In the genomic region with DNA sequence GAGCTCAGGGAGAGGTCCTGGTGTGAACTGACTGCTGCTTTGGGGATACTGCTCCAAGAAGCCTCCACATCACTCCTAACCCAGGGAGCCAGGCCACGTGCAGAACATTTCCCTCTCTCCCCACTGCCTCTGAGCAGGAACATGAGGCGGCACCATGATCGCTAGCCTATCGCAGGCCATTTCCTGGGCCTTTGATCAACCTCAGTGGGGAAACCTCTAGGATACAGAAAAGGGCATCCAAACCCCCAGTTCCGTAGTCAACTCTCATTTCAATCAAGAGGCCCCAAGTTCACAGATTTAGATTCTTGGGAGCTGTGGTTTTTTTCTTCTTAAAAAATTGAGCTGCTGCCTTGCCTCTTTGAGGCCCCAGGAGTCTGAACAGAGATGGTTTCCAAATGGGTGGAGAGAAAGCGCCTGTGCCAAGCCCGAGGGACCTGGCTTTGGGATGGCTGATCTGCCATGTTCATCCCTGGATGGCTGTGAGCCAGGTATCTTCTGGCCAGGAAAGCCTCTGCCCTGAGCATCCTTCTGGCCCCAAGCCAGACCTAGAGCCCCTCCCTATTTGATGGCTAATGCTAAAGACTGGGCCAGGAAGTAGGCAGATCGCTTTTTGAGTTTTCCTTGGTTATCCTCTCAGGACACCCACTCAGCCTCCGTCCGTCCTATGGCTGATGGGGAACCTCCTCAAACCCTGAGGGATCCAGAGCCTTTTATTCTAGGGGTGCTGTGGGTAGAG, we compare ENCODE assay signal across 9 mouse cellular contexts. TPM values are rescaled to one million over a fixed set of nuclear protein-coding genes. Genes with fewer than 3 reads are reported as not detected.
DNase-seq lines count a peak whose midpoint lies in the region; ATAC-seq lines count a peak whose summit lies in the region.
"Had no signal": no experiment of that assay in that cellular context is flagged by ENCODE, and none has a peak within 500 bp of the region (broad histone marks: within the 10 kb centered on the region; RNA-seq: fewer than 3 reads in every experiment).

No protein-coding gene starts in this region.

- peak; percentile 40 for ATAC-seq in neural tube, embryonic 11.5 days (ENCODE audit: insufficient read depth, low FRiP score, low TSS enrichment)
- 0 out of 2 replicates have a peak, but pooled peaks have one; percentile 3 for ATAC-seq in embryonic facial prominence, embryonic 12.5 days (ENCODE audit: insufficient number of reproducible peaks, insufficient read depth, low FRiP score, low TSS enrichment)
- peak; percentile 37 for ATAC-seq in hindbrain, embryonic 11.5 days (ENCODE audit: low FRiP score)
- ATAC-seq in neural tube, embryonic 15.5 days (ENCODE audit: low FRiP score): no peak
- ATAC-seq: Patski had no signal

- H3K27me3 ChIP-seq in neural tube, embryonic 11.5 days (ENCODE audit: control insufficient read depth, insufficient read depth, low read length): no peaks in the 10 kb centered on the region
- H3K27me3 ChIP-seq in embryonic facial prominence, embryonic 12.5 days: 0 out of 2 replicates have a peak, but pooled peaks cover 2% of the 10 kb centered on the region
- H3K27me3 ChIP-seq in hindbrain, embryonic 11.5 days (ENCODE audit: control insufficient read depth, insufficient read depth, low read length): no peaks in the 10 kb centered on the region
- H3K27me3 ChIP-seq in neural tube, embryonic 15.5 days (replicated peaks): peaks cover 13% of the 10 kb centered on the region; the same call in 1 of the 2 replicates
- H3K27me3 ChIP-seq: Patski had no signal

- no peak overlapping the region for H3K4me2 ChIP-seq in neural tube, embryonic 11.5 days (ENCODE audit: low read depth)
- peak overlapping the region; percentile 29 for H3K4me2 ChIP-seq in embryonic facial prominence, embryonic 12.5 days (replicated peaks)
- H3K4me2 ChIP-seq in hindbrain, embryonic 11.5 days (replicated peaks; ENCODE audit: low read depth, low read length): no peak overlapping the region
- peak overlapping the region; percentile 33 for H3K4me2 ChIP-seq in neural tube, embryonic 15.5 days

- WGBS in neural tube, embryonic 11.5 days: 53% methylated on average over 10 of the region's 10 CpGs
- WGBS in embryonic facial prominence, embryonic 12.5 days: 34% methylated on average over 10 of the region's 10 CpGs
- WGBS in hindbrain, embryonic 11.5 days: 53% methylated on average over 10 of the region's 10 CpGs
- 36% methylated on average over 10 of the region's 10 CpGs for WGBS in neural tube, embryonic 15.5 days

- H3K9me3 ChIP-seq in neural tube, embryonic 11.5 days (ENCODE audit: control insufficient read depth, low read length): no peaks in the 10 kb centered on the region
- H3K9me3 ChIP-seq in embryonic facial prominence, embryonic 12.5 days: no peaks in the 10 kb centered on the region; the same call in 1 of the 2 replicates
- no peaks in the 10 kb centered on the region for H3K9me3 ChIP-seq in hindbrain, embryonic 11.5 days (ENCODE audit: control insufficient read depth, low read length)
- no peaks in the 10 kb centered on the region for H3K9me3 ChIP-seq in neural tube, embryonic 15.5 days (replicated peaks)

- H3K27ac ChIP-seq in neural tube, embryonic 11.5 days (ENCODE audit: low read depth, low read length): peak overlapping the region; percentile 95
- H3K27ac ChIP-seq in embryonic facial prominence, embryonic 12.5 days: peak overlapping the region; percentile 97
- peak overlapping the region; percentile 96 for H3K27ac ChIP-seq in hindbrain, embryonic 11.5 days (ENCODE audit: low read depth, low read length)
- H3K27ac ChIP-seq in neural tube, embryonic 15.5 days (replicated peaks): peak overlapping the region; percentile 91

- no peak for DNase-seq in neural tube, embryonic 11.5 days (ENCODE audit: low spot score)
- DNase-seq in neural tube, embryonic 10.5 days (ENCODE audit: extremely low spot score, low spot score): no peak
- DNase-seq in hindbrain, embryonic 11.5 days (ENCODE audit: low spot score): no peak
- DNase-seq in ovary, adult 18-20 months (ENCODE audit: low spot score): no peak
- DNase-seq in right cerebral cortex, postnatal 36 days (ENCODE audit: low spot score in 2 of 2): no peak
- no peak for DNase-seq in urinary bladder, postnatal 4 days (ENCODE audit: low spot score in 2 of 2)

- H3K9ac ChIP-seq in neural tube, embryonic 11.5 days (ENCODE audit: low read length): 0 out of 2 replicates have a peak overlapping the region, but pooled peaks have one; percentile 10
- no peak overlapping the region for H3K9ac ChIP-seq in embryonic facial prominence, embryonic 12.5 days
- H3K9ac ChIP-seq in hindbrain, embryonic 11.5 days (ENCODE audit: low read depth, low read length): no peak overlapping the region
- H3K9ac ChIP-seq in neural tube, embryonic 15.5 days (replicated peaks): 0 out of 2 replicates have a peak overlapping the region, but pooled peaks have one; percentile 23

- no peaks in the 10 kb centered on the region for H3K36me3 ChIP-seq in neural tube, embryonic 11.5 days (ENCODE audit: control insufficient read depth, insufficient read depth, low read length)
- no peaks in the 10 kb centered on the region for H3K36me3 ChIP-seq in embryonic facial prominence, embryonic 12.5 days
- no peaks in the 10 kb centered on the region for H3K36me3 ChIP-seq in hindbrain, embryonic 11.5 days (ENCODE audit: control insufficient read depth, insufficient read depth, low read length)
- H3K36me3 ChIP-seq in neural tube, embryonic 15.5 days: no peaks in the 10 kb centered on the region

- H3K4me1 ChIP-seq in neural tube, embryonic 11.5 days (ENCODE audit: control insufficient read depth, insufficient read depth, low read length): peaks cover 29% of the 10 kb centered on the region
- H3K4me1 ChIP-seq in embryonic facial prominence, embryonic 12.5 days: peaks cover 58% of the 10 kb centered on the region
- H3K4me1 ChIP-seq in hindbrain, embryonic 11.5 days (replicated peaks; ENCODE audit: control insufficient read depth, insufficient read depth, low read length): peaks cover 23% of the 10 kb centered on the region
- H3K4me1 ChIP-seq in neural tube, embryonic 15.5 days: peaks cover 64% of the 10 kb centered on the region

- H3K4me3 ChIP-seq in neural tube, embryonic 11.5 days (ENCODE audit: low read depth, low read length): no peak overlapping the region
- H3K4me3 ChIP-seq in embryonic facial prominence, embryonic 12.5 days: no peak overlapping the region
- no peak overlapping the region for H3K4me3 ChIP-seq in hindbrain, embryonic 11.5 days (ENCODE audit: low read depth, low read length)
- no peak overlapping the region for H3K4me3 ChIP-seq in neural tube, embryonic 15.5 days (replicated peaks)

RNA-seq across cellular contexts. Expression of a gene that starts 5.7 kb away (rescaled TPM):
- not detected in 2 replicates for polyA plus RNA-seq in neural tube, embryonic 11.5 days (2014; fragmentation: Nextera tagmentation; extraction: Ambion mirVana)
- polyA plus RNA-seq in embryonic facial prominence, embryonic 12.5 days (2016; fragmentation: Nextera tagmentation; extraction: Ambion mirVana): not detected in 2 replicates
- polyA plus RNA-seq in hindbrain, embryonic 11.5 days (2014; fragmentation: Nextera tagmentation; extraction: Ambion mirVana): not detected in 2 replicates
- polyA plus RNA-seq in neural tube, embryonic 15.5 days (2015; fragmentation: Nextera tagmentation; extraction: Ambion mirVana): 0.09 TPM in 1 of 2 replicates, not detected in the other

Comparison
In these comparisons a context has a peak if more than half of its experiments do, and no peak if none do; other contexts are left out.
1. H3K4me2 ChIP-seq: peak in embryonic facial prominence, embryonic 12.5 days (single experiment) and neural tube, embryonic 15.5 days (single experiment); none in neural tube, embryonic 11.5 days (single experiment) and hindbrain, embryonic 11.5 days (single experiment).
2. H3K9ac ChIP-seq: peak in neural tube, embryonic 11.5 days (single experiment) and neural tube, embryonic 15.5 days (single experiment); none in embryonic facial prominence, embryonic 12.5 days (single experiment) and hindbrain, embryonic 11.5 days (single experiment).
3. Peak in every context shown above with its lines, with median percentiles within 50 percentile points of each other: H3K27ac ChIP-seq.